Mouse (Mus musculus) limb, embryonic 10.5 days (tissue): ENCODE results near the gene Itpr1. TPM values are rescaled to one million over a fixed set of nuclear protein-coding genes. Genes with fewer than 3 reads are reported as not detected.
A peak's percentile ranks its signal among the peaks of the same experiment; 100 is the strongest.

Experiments used
- DNase-seq: peaks from one replicate; pipeline ENCODE4 v3.0.0-alpha.2; 2017; ENCODE audit warnings: low spot score
- H3K27ac ChIP-seq: fragments of 300-500 bp; sonication (generic); 2 replicates; pipeline ENCODE4 v1.5.1; 2016; ENCODE audit warnings: mild to moderate bottlenecking
- H3K27me3 ChIP-seq: fragments of 300-500 bp; sonication (generic); 2 replicates; pipeline ENCODE4 v1.6.1; 2016; ENCODE audit warnings: low read depth, mild to moderate bottlenecking; ENCODE audit not compliant: poor library complexity, severe bottlenecking
- H3K36me3 ChIP-seq: fragments of 300-500 bp; sonication (generic); 2 replicates; pipeline ENCODE4 v1.6.1; 2016; ENCODE audit warnings: mild to moderate bottlenecking, moderate library complexity
- H3K4me1 ChIP-seq: fragments of 300-500 bp; sonication (generic); 2 replicates; pipeline ENCODE4 v1.6.1; 2016
- H3K4me3 ChIP-seq: fragments of 300-500 bp; sonication (generic); 2 replicates; pipeline ENCODE4 v1.5.1; 2016; ENCODE audit warnings: mild to moderate bottlenecking, moderate library complexity
- H3K9me3 ChIP-seq: fragments of 300-500 bp; sonication (generic); replicated peaks from 2 replicates; pipeline ENCODE4 v1.6.1; 2016; ENCODE audit warnings: mild to moderate bottlenecking
- WGBS: fragments of 180-500 bp; shearing (Covaris S2); methylation state at CpG from one replicate; pipeline ENCODE4 v1.1.7; 2016; 5-methylcytosine and 5-hydroxymethylcytosine counted together
- polyA plus RNA-seq: library from polyadenylated mRNA; unstranded; fragments of >200 nt; fragmentation: Nextera tagmentation; extraction: Ambion mirVana; gene quantifications from 2 replicates; pipeline ENCODE4 v1.2.1, GENCODE M21; 2016

The Itpr1 gene
- polyA plus RNA-seq, 1 experiment from 2014 or later: 9.8 TPM

GRCm38 (mm10) chr6:108454061-108454891 lies 241.4 kb downstream of the Itpr1 start:
- H3K4me1 ChIP-seq: peaks cover 59% of the 10 kb centered on the region
- 69% methylated on average over 16 of the region's 16 CpGs for WGBS
- no peak overlapping the region for H3K27ac ChIP-seq
- no peaks in the 10 kb centered on the region for H3K27me3 ChIP-seq
- no peaks in the 10 kb centered on the region for H3K9me3 ChIP-seq
- H3K36me3 ChIP-seq: no peaks in the 10 kb centered on the region
- DNase-seq: no peak
- no peak overlapping the region for H3K4me3 ChIP-seq

- no peak for DNase-seq
- 91% methylated on average over 7 of the region's 7 CpGs for WGBS
- peaks cover 66% of the 10 kb centered on the region for H3K4me1 ChIP-seq
- peak overlapping the region; percentile 88 for H3K27ac ChIP-seq
- H3K36me3 ChIP-seq: no peaks in the 10 kb centered on the region
- H3K9me3 ChIP-seq: no peaks in the 10 kb centered on the region
- H3K4me3 ChIP-seq: no peak overlapping the region
- H3K27me3 ChIP-seq: no peaks in the 10 kb centered on the region
Observed at GRCm38 (mm10) chr6:108454979-108455836, 242.3 kb downstream of the Itpr1 start.

- 20% methylated on average over 18 of the region's 18 CpGs for WGBS
- no peaks in the 10 kb centered on the region for H3K9me3 ChIP-seq
- peaks cover 66% of the 10 kb centered on the region for H3K4me1 ChIP-seq
- H3K4me3 ChIP-seq: peak overlapping the region; percentile 37
- peak; percentile 67 for DNase-seq
- H3K27me3 ChIP-seq: no peaks in the 10 kb centered on the region
- H3K27ac ChIP-seq: peak overlapping the region; percentile 88
- H3K36me3 ChIP-seq: no peaks in the 10 kb centered on the region
Observed at GRCm38 (mm10) chr6:108456231-108457062, 243.6 kb downstream of the Itpr1 start.

- Histone ChIP-seq H3K4me3 (peak overlapping the region; percentile 15; the same call in 1 of the 2 replicates), H3K9me3 (no peaks in the 10 kb centered on the region), H3K4me1 (peaks cover 66% of the 10 kb centered on the region), H3K36me3 (no peaks in the 10 kb centered on the region), H3K27me3 (no peaks in the 10 kb centered on the region), H3K27ac (peak overlapping the region; percentile 88)
- 30% methylated on average over 5 of the region's 5 CpGs for whole genome bisulfite sequencing
- peak; percentile 50 for DNase-seq
Observed at GRCm38 (mm10) chr6:108457063-108457405, 244.1 kb downstream of the Itpr1 start.

GRCm38 (mm10) chr6:108457516-108458181 lies 244.8 kb downstream of the Itpr1 start:
- H3K27ac ChIP-seq: peak overlapping the region; percentile 88
- H3K36me3 ChIP-seq: no peaks in the 10 kb centered on the region
- DNase-seq: peak; percentile 59
- no peaks in the 10 kb centered on the region for H3K27me3 ChIP-seq
- H3K4me1 ChIP-seq: peaks cover 66% of the 10 kb centered on the region
- 0 out of 2 replicates have a peak overlapping the region, but pooled peaks have one; percentile 4 for H3K4me3 ChIP-seq
- H3K9me3 ChIP-seq: no peaks in the 10 kb centered on the region
- WGBS: 51% methylated on average over 14 of the region's 14 CpGs

- no peaks in the 10 kb centered on the region for H3K36me3 ChIP-seq
- 18% methylated on average over 2 of the region's 2 CpGs for WGBS
Observed at GRCm38 (mm10) chr6:108458182-108458571, 245.3 kb downstream of the Itpr1 start.

GRCm38 (mm10) chr6:108458826-108459225 lies 245.9 kb downstream of the Itpr1 start:
- no peak for DNase-seq
- WGBS: 83% methylated on average over 11 of the region's 11 CpGs
- H3K36me3 ChIP-seq: no peaks in the 10 kb centered on the region
- peaks cover 60% of the 10 kb centered on the region for H3K4me1 ChIP-seq
- H3K27ac ChIP-seq: peak overlapping the region; percentile 88
- no peaks in the 10 kb centered on the region for H3K27me3 ChIP-seq
- H3K9me3 ChIP-seq: no peaks in the 10 kb centered on the region
- H3K4me3 ChIP-seq: no peak overlapping the region

More at GRCm38 (mm10) chr6:108458182-108458571, 245.3 kb downstream of the Itpr1 start:
- no peak for DNase-seq
- Histone ChIP-seq H3K9me3 (no peaks in the 10 kb centered on the region), H3K27me3 (no peaks in the 10 kb centered on the region), H3K4me3 (no peak overlapping the region), H3K4me1 (peaks cover 66% of the 10 kb centered on the region), H3K27ac (peak overlapping the region; percentile 88)

- H3K36me3 ChIP-seq: no peaks in the 10 kb centered on the region
- no peaks in the 10 kb centered on the region for H3K27me3 ChIP-seq
- no peak overlapping the region for H3K4me3 ChIP-seq
- H3K27ac ChIP-seq: no peak overlapping the region
- peaks cover 24% of the 10 kb centered on the region for H3K4me1 ChIP-seq
- H3K9me3 ChIP-seq: no peaks in the 10 kb centered on the region
- no peak for DNase-seq
- WGBS: 90% methylated on average over 8 of the region's 8 CpGs
Observed at GRCm38 (mm10) chr6:108464308-108464979, 251.5 kb downstream of the Itpr1 start.

GRCm38 (mm10) chr6:108465159-108465558 lies 252.3 kb downstream of the Itpr1 start:
- Histone ChIP-seq H3K4me3 (no peak overlapping the region), H3K4me1 (peaks cover 19% of the 10 kb centered on the region), H3K36me3 (no peaks in the 10 kb centered on the region), H3K27me3 (no peaks in the 10 kb centered on the region), H3K27ac (no peak overlapping the region), H3K9me3 (no peaks in the 10 kb centered on the region)
- no peak for DNase-seq
- WGBS: 92% methylated on average over 5 of the region's 5 CpGs

- WGBS: 76% methylated on average over 8 of the region's 8 CpGs
- H3K27ac ChIP-seq: no peak overlapping the region
- H3K4me1 ChIP-seq: peaks cover 19% of the 10 kb centered on the region
- DNase-seq: no peak
- no peaks in the 10 kb centered on the region for H3K36me3 ChIP-seq
- H3K9me3 ChIP-seq: no peaks in the 10 kb centered on the region
- no peak overlapping the region for H3K4me3 ChIP-seq
- no peaks in the 10 kb centered on the region for H3K27me3 ChIP-seq
Observed at GRCm38 (mm10) chr6:108466061-108466531, 253.2 kb downstream of the Itpr1 start.

- Histone ChIP-seq H3K36me3 (no peaks in the 10 kb centered on the region), H3K4me1 (peaks cover 19% of the 10 kb centered on the region), H3K27me3 (no peaks in the 10 kb centered on the region), H3K9me3 (no peaks in the 10 kb centered on the region), H3K27ac (no peak overlapping the region), H3K4me3 (no peak overlapping the region)
- DNase-seq: no peak
- WGBS: 56% methylated on average over 6 of the region's 6 CpGs
Observed at GRCm38 (mm10) chr6:108467597-108467996, 254.7 kb downstream of the Itpr1 start.
